In genomic region chr1:149856720-149857119, GRCm38 (mm10) we compare ENCODE assay signal across 8 mouse cellular contexts.
A peak's percentile ranks its signal among the peaks of the same experiment; 100 is the strongest.
DNase-seq lines count a peak whose midpoint lies in the region; ATAC-seq and TF ChIP-seq lines count a peak whose summit lies in the region.

No protein-coding gene starts in this region.

- CTCF ChIA-PET in Patski (lab: Charles Lee): interaction anchor here (0.9 to 1.5 kb wide), 2 partner anchors 30 to 410 kb away, joined by 3 to 5 read pairs; no protein-coding TSS in a partner anchor

- peak; percentile 79 for TF ChIP-seq CTCF in Patski (IDR thresholded peaks at IDR 0.05)

- H3K36me3 ChIP-seq in splenic B cell, adult 2 months (ENCODE audit: control insufficient read depth, insufficient read depth, low read length, poor library complexity, severe bottlenecking): no peaks in the 10 kb centered on the region

- POLR2A ChIA-PET in Patski (lab: Charles Lee): no interaction called here

- intact Hi-C loops in heart, postnatal 10 days (cut with DNase I): loop anchor here (10.0 kb wide), 1 partner anchor 248 kb away; the partner anchor contains the start of gene Ptgs2
- intact Hi-C loops in left cerebral cortex, postnatal 10 days (cut with DNase I): loop anchor here (10.0 kb wide), 1 partner anchor 238 kb away; no protein-coding TSS in a partner anchor

- ATAC-seq in cerebellum, adult (ENCODE audit: insufficient number of reproducible peaks, low FRiP score, low TSS enrichment): no peak
- ATAC-seq in Patski: no peak

- in situ Hi-C loops in Patski (cut with MboI; ENCODE audit: low pct_unique_long_range_greater_than_20kb): no loop called here

- DNase-seq in cerebellum, adult 11 months: peak; percentile 3
- DNase-seq in Patski (ENCODE audit: low read depth, low spot score): no peak
- peak; percentile 72 for DNase-seq in embryo, embryonic 11 days
- peak; percentile 65 to 79 for DNase-seq in heart, postnatal 10 days
- peak; percentile 50 to 81 for DNase-seq in left cerebral cortex, postnatal 10 days (ENCODE audit: extremely low spot score in 1 of 2, low spot score in 2 of 2)
- DNase-seq in monocyte, adult 2 months (ENCODE audit: low read depth in 1 of 2, low spot score in 2 of 2): peak; percentile 1 to 26
- peak; percentile 32 for DNase-seq in splenic B cell, adult 2 months (ENCODE audit: low read depth, low spot score)

- H3K27me3 ChIP-seq in Patski: no peaks in the 10 kb centered on the region
- no peaks in the 10 kb centered on the region for H3K27me3 ChIP-seq in splenic B cell, adult 2 months (ENCODE audit: control insufficient read depth, insufficient read depth, low read length, poor library complexity, severe bottlenecking)
